Mouse (Mus musculus): ENCODE results near the gene Mfsd11. TPM values are rescaled to one million over a fixed set of nuclear protein-coding genes. Genes with fewer than 3 reads are reported as not detected.

Mfsd11 gene
- polyA plus RNA-seq, 1 experiment from 2014 or later: 43.7 TPM

GRCm38 (mm10) chr11:116922058-116922457 is 69.8 kb downstream of the Mfsd11 start:
- H3K36me3 ChIP-seq (ENCODE audit: control insufficient read depth, insufficient read depth, low read length): no peaks in the 10 kb centered on the region
- no peak overlapping the region for H3K4me3 ChIP-seq (replicated peaks; ENCODE audit: low read length)
- no peak overlapping the region for H3K27ac ChIP-seq (ENCODE audit: low read length)
- ATAC-seq (ENCODE audit: insufficient read depth, low FRiP score): no peak
- 45% methylated on average over 7 of the region's 7 CpGs for whole genome bisulfite sequencing
- H3K4me2 ChIP-seq (ENCODE audit: low read depth, low read length): no peak overlapping the region
- peaks cover 4% of the 10 kb centered on the region for H3K4me1 ChIP-seq (ENCODE audit: control insufficient read depth, insufficient read depth, low read length)
- H3K9ac ChIP-seq (ENCODE audit: low read length): no peak overlapping the region
- H3K27me3 ChIP-seq (ENCODE audit: control insufficient read depth, insufficient read depth, low read length): peaks cover 39% of the 10 kb centered on the region
- no peaks in the 10 kb centered on the region for H3K9me3 ChIP-seq (replicated peaks; ENCODE audit: control insufficient read depth, low read length)

Other genes with a start within 250 kb of the Mfsd11 start
- gene Rhbdf2, start 225.4 kb upstream of the Mfsd11 start, polyA plus RNA-seq (2015; fragmentation: Nextera tagmentation; extraction: Ambion mirVana): 8.2 and 9.3 TPM in 2 replicates
- gene Prcd, start 198.9 kb upstream of the Mfsd11 start, polyA plus RNA-seq (2015; fragmentation: Nextera tagmentation; extraction: Ambion mirVana): 1.1 and 1.6 TPM in 2 replicates
- 19.6 and 24.8 TPM in 2 replicates for gene Cygb, start 198.1 kb upstream of the Mfsd11 start, polyA plus RNA-seq (2015; fragmentation: Nextera tagmentation; extraction: Ambion mirVana)
- not detected in 2 replicates for gene St6galnac1, start 76.9 kb upstream of the Mfsd11 start, polyA plus RNA-seq (2015; fragmentation: Nextera tagmentation; extraction: Ambion mirVana)
- gene Mxra7, start 24.4 kb upstream of the Mfsd11 start, polyA plus RNA-seq (2015; fragmentation: Nextera tagmentation; extraction: Ambion mirVana): 12.1 and 15.7 TPM in 2 replicates
- 51.9 and 58.9 TPM in 2 replicates for gene Mettl23, start 9.2 kb upstream of the Mfsd11 start, polyA plus RNA-seq (2015; fragmentation: Nextera tagmentation; extraction: Ambion mirVana)
- gene Jmjd6, start 9.0 kb upstream of the Mfsd11 start, polyA plus RNA-seq (2015; fragmentation: Nextera tagmentation; extraction: Ambion mirVana): 68.8 and 69.1 TPM in 2 replicates
- 528 and 578 TPM in 2 replicates for gene Srsf2, start 654 bp downstream of the Mfsd11 start, polyA plus RNA-seq (2015; fragmentation: Nextera tagmentation; extraction: Ambion mirVana)
- gene Mgat5b, start 66.4 kb downstream of the Mfsd11 start, polyA plus RNA-seq (2015; fragmentation: Nextera tagmentation; extraction: Ambion mirVana): 0.50 and 0.67 TPM in 2 replicates

Measured in stomach, embryonic 16.5 days (tissue).